Mouse (Mus musculus) E14TG2a.4 (cell line): ENCODE results near the gene Zdhhc6.

Experiments used
- H3K27me3 ChIP-seq: 2 replicates; pipeline ENCODE4 v1.6.1; 2014; ENCODE audit warnings: low read length, control low read depth; ENCODE audit not compliant: insufficient read depth
- H3K36me3 ChIP-seq: 2 replicates; pipeline ENCODE4 v1.6.1; 2014; ENCODE audit warnings: low read length, control low read depth; ENCODE audit not compliant: insufficient read depth
- H3K4me1 ChIP-seq: replicated peaks from 2 replicates; pipeline ENCODE4 v1.6.1; 2014; ENCODE audit warnings: low read depth, low read length, control low read depth
- H3K4me3 ChIP-seq: replicated peaks from 2 replicates; pipeline ENCODE4 v1.5.1; 2014; ENCODE audit warnings: mild to moderate bottlenecking, low read length
- H3K9me3 ChIP-seq: 2 replicates; pipeline ENCODE4 v1.6.1; 2014; ENCODE audit warnings: low read length, control low read depth
- CTCF ChIP-seq: conservative IDR thresholded peaks from 2 replicates; pipeline ENCODE4 v1.5.1; 2014; ENCODE audit warnings: low read length
- NANOG ChIP-seq: IDR thresholded peaks from 2 replicates; pipeline ENCODE4 v1.6.1; 2014; ENCODE audit warnings: borderline replicate concordance, low read length, mixed read lengths
- POU5F1 ChIP-seq: IDR thresholded peaks from 2 replicates; pipeline ENCODE4 v1.6.1; 2014; ENCODE audit warnings: low read length, borderline replicate concordance

The Zdhhc6 gene

DNA sequence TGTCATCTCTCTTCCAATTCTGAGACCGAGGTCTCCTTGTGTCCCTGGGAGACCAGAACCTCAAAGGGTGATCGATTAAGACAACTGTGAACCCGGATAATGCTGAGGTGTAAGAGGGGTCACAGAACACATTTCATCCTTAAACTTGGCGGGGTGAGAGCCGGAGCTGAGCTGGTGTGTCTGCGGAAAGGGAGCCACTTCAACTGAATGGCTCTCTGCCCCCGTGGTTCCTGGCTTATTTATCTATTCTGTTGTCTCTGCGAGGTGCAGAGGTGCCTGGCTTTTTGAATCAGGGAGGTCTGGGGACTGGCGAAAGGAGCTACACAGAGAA, 62.6 kb downstream of the Zdhhc6 start:
- H3K27me3 ChIP-seq = peaks cover 15% of the 10 kb centered on the region
- peaks cover 8% of the 10 kb centered on the region for H3K9me3 ChIP-seq
- H3K4me3 ChIP-seq = peak overlapping the region; percentile 81
- H3K4me1 ChIP-seq = peaks cover 56% of the 10 kb centered on the region
- no peak for TF ChIP-seq POU5F1
- no peak for TF ChIP-seq NANOG
- TF ChIP-seq CTCF = no peak
- no peaks in the 10 kb centered on the region for H3K36me3 ChIP-seq

DNA sequence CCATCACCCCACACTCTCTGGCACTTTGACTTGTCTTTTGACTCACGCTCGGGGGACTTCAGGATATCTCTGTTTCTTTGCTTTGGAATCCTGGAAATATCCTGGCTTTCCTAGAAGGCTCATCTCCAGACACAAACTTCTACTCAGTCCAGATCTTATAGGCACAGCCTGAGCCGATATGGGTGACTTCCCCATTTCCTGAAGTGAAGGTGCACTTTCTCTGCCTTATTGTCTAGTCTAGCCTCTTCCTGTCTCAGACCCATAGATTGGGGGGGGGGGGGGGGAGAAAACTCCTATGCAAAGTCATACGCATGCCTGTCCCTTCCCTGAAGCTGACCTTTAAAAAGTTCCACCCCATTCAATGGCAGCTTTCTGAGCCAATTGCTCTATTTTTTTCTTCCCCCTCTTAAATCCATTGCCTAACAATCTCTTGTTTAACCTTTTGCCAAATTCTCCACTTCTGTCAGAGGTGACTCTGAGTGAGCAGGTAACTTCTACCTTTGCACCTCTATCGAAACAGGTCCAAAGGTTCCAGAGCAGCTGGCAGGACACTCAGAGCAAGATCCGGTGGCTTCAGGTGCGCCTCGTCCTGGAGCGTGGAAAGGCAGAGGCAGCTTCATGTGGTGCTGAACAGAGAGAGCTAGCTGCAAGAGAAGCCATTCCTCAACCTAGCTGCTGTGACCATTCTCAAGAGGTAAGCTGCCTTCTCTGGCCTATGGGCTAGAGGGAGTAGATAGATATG, 64.3 kb downstream of the Zdhhc6 start, which contains the start of gene Acsl5:
Gene Acsl5 (plus strand): TSS at position 556 of the 742 bp plus-strand sequence.
- Histone ChIP-seq H3K9me3 (peaks cover 8% of the 10 kb centered on the region), H3K27me3 (peaks cover 25% of the 10 kb centered on the region), H3K4me1 (peaks cover 39% of the 10 kb centered on the region), H3K4me3 (no peak within 1 kb of the TSS), H3K36me3 (no peaks in the 10 kb centered on the region)
- TF ChIP-seq CTCF (no peak), POU5F1 (no peak), NANOG (no peak)

DNA sequence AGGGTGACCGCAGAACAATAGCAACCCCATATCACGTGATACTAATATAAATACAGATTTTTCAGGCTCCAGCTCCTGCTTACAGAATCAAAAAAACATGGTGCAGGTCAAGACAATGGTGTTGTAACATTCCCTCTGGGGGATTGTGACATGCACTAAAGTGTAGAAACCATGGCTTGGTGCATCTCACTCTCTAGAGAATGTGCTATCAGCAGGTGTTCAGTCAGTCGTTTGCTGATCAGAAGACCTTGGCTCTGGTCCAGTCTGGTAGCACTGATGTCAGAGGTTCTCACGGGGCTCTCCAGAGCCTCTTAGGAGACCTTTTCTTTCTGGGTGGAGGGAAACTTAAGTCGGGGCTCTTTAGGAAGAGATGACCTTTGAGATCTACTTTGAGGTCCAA, 65.4 kb downstream of the Zdhhc6 start:
- peaks cover 8% of the 10 kb centered on the region for H3K9me3 ChIP-seq
- peaks cover 30% of the 10 kb centered on the region for H3K4me1 ChIP-seq
- no peak for TF ChIP-seq CTCF
- no peak for TF ChIP-seq POU5F1
- TF ChIP-seq NANOG = no peak
- no peak overlapping the region for H3K4me3 ChIP-seq
- H3K36me3 ChIP-seq = no peaks in the 10 kb centered on the region
- H3K27me3 ChIP-seq = peaks cover 25% of the 10 kb centered on the region

DNA sequence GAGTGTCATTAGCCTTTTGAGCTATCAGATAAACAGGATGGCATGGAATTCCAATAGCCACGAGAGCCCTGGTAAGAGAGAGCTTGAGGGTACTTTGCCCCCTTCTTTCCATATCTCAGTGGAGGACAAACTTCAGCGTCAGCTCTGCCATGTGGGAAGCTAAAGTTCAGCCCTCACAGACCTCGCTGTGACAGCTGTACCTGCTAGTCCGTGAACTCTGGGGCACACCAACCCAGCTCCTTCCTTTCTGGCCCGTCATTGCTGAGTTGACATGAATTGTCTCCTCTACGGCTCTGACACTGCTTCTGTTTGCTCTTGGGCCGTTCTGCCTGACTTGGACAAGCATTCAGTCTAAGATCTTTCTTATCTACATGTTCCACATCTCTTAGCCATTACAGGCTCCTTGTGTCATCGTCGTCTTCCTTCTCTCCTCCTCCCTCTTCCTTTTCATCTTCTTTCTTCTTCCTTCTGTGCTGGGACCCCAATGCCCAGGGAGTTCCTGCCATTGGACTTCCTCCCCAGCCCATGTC, 67.8 kb downstream of the Zdhhc6 start:
- H3K4me3 ChIP-seq = no peak overlapping the region
- peaks cover 25% of the 10 kb centered on the region for H3K27me3 ChIP-seq
- H3K4me1 ChIP-seq = peaks cover 16% of the 10 kb centered on the region
- no peak for TF ChIP-seq POU5F1
- TF ChIP-seq CTCF = no peak
- H3K9me3 ChIP-seq = peaks cover 8% of the 10 kb centered on the region
- no peaks in the 10 kb centered on the region for H3K36me3 ChIP-seq

DNA sequence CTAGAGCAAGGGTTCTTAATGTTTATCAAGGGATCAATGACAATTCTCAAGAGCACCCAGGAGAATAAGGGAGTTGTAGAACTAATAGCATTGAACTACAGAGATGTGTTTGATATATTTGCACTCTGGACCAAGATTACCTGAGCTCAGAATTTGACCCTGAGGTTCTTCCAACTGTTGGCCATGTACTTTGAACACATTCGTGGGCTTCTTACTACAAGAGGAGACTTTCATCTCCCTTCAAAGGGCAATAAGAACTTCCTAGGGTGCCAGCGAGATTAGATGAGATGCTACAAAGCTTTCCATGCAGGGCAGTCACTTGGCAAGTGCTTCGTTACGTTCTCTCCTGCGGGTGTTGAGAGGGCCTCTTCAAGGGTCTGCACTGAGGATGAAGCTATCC, 68.3 kb downstream of the Zdhhc6 start:
- Histone ChIP-seq H3K4me3 (no peak overlapping the region), H3K27me3 (peaks cover 25% of the 10 kb centered on the region), H3K4me1 (peaks cover 12% of the 10 kb centered on the region), H3K9me3 (peaks cover 8% of the 10 kb centered on the region), H3K36me3 (no peaks in the 10 kb centered on the region)
- TF ChIP-seq NANOG (no peak), POU5F1 (no peak), CTCF (no peak)

DNA sequence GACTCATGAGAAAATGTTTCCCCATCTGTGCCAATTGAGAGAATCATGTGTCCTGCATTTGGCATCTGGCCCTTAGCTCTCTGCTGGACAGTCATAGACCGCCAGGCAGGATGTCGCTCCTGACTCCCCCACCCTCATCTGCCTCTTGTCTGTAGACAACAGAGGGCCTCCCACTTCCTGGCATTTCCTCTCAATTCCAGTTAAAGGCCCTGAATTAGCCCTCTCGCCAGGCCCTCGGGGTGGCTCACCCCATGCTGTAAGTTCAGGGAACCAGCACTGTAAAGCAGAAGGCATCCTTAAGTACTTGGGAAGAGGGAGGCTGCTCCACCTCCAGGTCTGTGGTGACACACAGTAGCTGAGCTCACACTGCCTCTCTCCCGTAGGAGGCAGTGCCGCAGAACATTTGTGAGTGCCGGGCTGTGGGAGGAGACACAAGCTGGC, 71.0 kb downstream of the Zdhhc6 start:
- no peak overlapping the region for H3K4me3 ChIP-seq
- H3K4me1 ChIP-seq = peaks cover 8% of the 10 kb centered on the region
- TF ChIP-seq CTCF (no peak), NANOG (no peak), POU5F1 (no peak)
- no peaks in the 10 kb centered on the region for H3K9me3 ChIP-seq
- peaks cover 20% of the 10 kb centered on the region for H3K27me3 ChIP-seq
- H3K36me3 ChIP-seq = no peaks in the 10 kb centered on the region

DNA sequence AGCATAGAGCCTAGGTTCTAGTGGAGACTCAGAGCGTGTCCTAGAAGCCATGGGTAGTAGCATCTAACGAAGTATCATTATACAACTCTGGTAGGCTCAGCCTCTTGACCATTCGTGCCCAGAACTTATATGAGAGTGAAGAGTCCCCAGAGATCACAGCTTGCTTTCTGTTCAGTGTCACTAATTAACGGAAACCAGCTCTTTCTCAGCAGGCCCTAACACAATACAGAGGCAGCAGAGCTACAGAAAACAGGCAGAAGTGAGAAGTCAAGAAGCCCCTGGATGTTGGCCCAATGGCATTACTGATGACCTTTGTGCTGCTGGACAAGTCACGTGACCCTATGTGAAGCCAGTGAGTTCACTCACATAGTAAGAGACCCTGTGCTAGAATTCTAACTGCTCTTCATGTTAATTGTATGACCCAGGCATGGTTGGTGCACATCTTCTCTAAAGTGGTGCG, 74.6 kb downstream of the Zdhhc6 start, which contains the start of gene Gucy2g:
Gene Gucy2g (minus strand): TSS at position 51 of the 460 bp plus-strand sequence.
- H3K36me3 ChIP-seq = no peaks in the 10 kb centered on the region
- H3K4me3 ChIP-seq = no peak within 1 kb of the TSS
- H3K27me3 ChIP-seq = peaks cover 8% of the 10 kb centered on the region; the same call in 1 of the 2 replicates
- H3K4me1 ChIP-seq = peaks cover 8% of the 10 kb centered on the region
- TF ChIP-seq CTCF = no peak
- TF ChIP-seq POU5F1 = no peak
- TF ChIP-seq NANOG = no peak
- no peaks in the 10 kb centered on the region for H3K9me3 ChIP-seq

DNA sequence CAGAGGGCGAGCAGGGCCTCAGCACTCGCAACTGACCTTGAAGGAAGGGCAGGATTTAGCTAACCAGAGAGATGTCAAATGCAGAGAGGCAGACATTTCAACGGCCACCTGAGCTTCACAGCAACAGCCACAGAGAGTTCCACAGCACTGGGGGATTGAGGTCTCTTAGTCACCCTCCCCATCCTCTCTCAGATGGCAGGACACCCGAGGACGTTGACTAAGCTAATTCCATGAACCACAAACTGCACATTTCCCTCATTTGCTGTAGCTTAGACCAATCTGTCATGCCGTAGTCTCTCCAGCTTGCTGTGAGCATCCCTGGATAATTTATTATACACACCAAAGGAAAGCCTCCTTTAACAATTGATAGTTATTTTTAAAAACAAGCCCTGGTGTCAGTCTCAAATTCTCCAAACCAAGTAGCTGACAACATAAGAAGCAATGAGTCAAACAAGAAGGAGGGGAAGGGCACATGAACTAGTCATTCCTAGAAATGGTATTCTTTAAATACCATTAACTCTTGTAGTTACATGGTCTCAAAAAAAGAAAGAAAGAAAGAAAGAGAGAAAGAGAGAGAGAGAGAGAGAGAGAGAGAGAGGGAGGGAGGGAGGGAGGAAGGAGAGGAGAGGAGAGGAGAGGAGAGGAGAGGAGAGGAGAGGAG, 75.9 kb downstream of the Zdhhc6 start:
- H3K4me1 ChIP-seq = peaks cover 4% of the 10 kb centered on the region
- peaks cover 8% of the 10 kb centered on the region; the same call in 1 of the 2 replicates for H3K27me3 ChIP-seq
- H3K9me3 ChIP-seq = no peaks in the 10 kb centered on the region
- no peak overlapping the region for H3K4me3 ChIP-seq
- H3K36me3 ChIP-seq = no peaks in the 10 kb centered on the region
- TF ChIP-seq POU5F1 (no peak), NANOG (no peak), CTCF (no peak)

DNA sequence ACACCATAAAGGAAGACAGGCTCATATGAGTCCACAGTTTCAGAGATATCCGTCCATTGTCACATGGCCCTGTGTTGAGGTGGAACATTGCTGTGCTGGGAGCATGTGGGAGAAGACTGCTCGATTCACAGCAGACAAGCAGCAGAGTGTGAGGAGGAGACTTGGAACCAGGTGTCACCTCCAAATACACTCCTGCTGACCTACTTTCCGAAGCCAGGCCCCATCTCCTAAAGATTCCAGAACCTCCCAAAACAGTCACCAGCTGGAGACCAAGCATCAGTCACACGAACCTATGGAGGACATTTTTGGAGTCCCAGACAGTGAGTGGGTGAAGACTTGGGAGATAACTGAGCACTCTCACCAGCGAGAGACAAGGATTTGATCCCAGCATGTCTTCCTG, 79.3 kb downstream of the Zdhhc6 start:
- TF ChIP-seq NANOG (no peak), CTCF (no peak), POU5F1 (no peak)
- Histone ChIP-seq H3K27me3 (peaks cover 7% of the 10 kb centered on the region; the same call in 1 of the 2 replicates), H3K36me3 (no peaks in the 10 kb centered on the region), H3K4me3 (no peak overlapping the region), H3K9me3 (no peaks in the 10 kb centered on the region), H3K4me1 (no peaks in the 10 kb centered on the region)
